Mouse (Mus musculus) right cerebral cortex, postnatal 4 days (tissue): ENCODE measurements at regions not wholly inside any gene's neighbourhood (a gene's known extent, or its start where the extent isn't known, plus 50 kb on each side); places are given as distances from the start of the nearest gene placed in this dataset.

Experiments used
- DNase-seq: peaks from one replicate; pipeline ENCODE4 v3.0.0-alpha.2; 2022

- DNase-seq = no peak
Observed at GRCm38 (mm10) chr2:131436149-131436548, 55.1 kb upstream of the Smox start.

- no peak for DNase-seq
Observed at GRCm38 (mm10) chr2:131430474-131430873, 60.8 kb upstream of the Smox start.

- no peak for DNase-seq
Observed at GRCm38 (mm10) chr2:131428089-131428488, 63.2 kb upstream of the Smox start.

- DNase-seq = no peak
Observed at GRCm38 (mm10) chr2:131426941-131427340, 64.4 kb upstream of the Smox start.

- DNase-seq = no peak
Observed at GRCm38 (mm10) chr2:131423616-131424320, 67.5 kb upstream of the Smox start.

- peak; percentile 49 for DNase-seq
Observed at GRCm38 (mm10) chr2:131422907-131423445, 68.3 kb upstream of the Smox start.

- no peak for DNase-seq
Observed at GRCm38 (mm10) chr2:131418130-131418529, 65.4 kb upstream of the Rnf24 start.

GRCm38 (mm10) chr2:131417472-131417871 lies 64.8 kb upstream of the Rnf24 start:
- no peak for DNase-seq

- peak; percentile 50 for DNase-seq
Observed at GRCm38 (mm10) chr2:131416482-131416881, 63.8 kb upstream of the Rnf24 start.

- no peak for DNase-seq
Observed at GRCm38 (mm10) chr2:131410906-131411520, 58.3 kb upstream of the Rnf24 start.

- DNase-seq = no peak
Observed at GRCm38 (mm10) chr2:131407337-131407736, 54.6 kb upstream of the Rnf24 start.

GRCm38 (mm10) chr2:131404218-131404555 lies 51.5 kb upstream of the Rnf24 start:
- DNase-seq = no peak

- no peak for DNase-seq
Observed at GRCm38 (mm10) chr2:131403543-131404217, 51.0 kb upstream of the Rnf24 start.
